Mouse (Mus musculus): ENCODE results near the gene Cd300lb.

Cd300lb gene

DNA sequence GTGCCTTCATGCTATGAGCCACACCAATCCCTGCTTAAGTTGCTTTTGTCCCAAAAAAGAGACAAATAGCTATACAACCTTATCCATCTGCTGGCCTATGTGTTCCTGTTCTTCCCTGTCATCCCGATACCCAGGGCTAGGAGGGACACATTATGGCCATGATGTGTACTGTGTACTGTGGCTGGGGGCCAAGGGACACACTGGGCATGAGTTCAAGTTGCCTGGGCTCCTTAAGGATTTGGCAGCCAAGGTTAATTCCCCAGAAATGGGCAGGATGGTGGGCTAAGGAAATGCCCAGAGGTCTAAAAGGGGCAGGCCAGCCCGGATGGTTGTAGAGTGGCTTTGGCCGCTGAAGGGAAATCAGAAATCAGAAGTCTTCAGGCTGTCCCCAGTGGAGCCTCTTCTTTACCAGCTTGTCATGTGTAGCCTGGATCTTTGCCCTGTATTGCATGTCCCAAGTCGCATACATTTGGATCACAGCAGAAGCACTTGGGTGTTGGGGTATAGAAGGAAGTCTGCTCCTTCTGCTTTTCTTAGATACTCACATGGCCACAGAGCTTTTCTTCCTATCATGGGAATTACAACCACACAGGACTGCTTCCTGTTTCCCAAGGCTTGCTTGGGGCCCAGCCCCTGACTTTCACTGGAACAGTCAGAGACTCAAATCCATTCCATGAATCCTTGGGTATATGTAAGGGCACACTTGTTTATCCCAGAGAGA lies 49.6 kb downstream of the Cd300lb start:
- CTCF ChIA-PET, result interaction anchor here (0.6 to 2.0 kb wide), 3 partner anchors 28 to 1787 kb away, joined by 4 to 5 read pairs (median 4); no protein-coding TSS in a partner anchor

DNA sequence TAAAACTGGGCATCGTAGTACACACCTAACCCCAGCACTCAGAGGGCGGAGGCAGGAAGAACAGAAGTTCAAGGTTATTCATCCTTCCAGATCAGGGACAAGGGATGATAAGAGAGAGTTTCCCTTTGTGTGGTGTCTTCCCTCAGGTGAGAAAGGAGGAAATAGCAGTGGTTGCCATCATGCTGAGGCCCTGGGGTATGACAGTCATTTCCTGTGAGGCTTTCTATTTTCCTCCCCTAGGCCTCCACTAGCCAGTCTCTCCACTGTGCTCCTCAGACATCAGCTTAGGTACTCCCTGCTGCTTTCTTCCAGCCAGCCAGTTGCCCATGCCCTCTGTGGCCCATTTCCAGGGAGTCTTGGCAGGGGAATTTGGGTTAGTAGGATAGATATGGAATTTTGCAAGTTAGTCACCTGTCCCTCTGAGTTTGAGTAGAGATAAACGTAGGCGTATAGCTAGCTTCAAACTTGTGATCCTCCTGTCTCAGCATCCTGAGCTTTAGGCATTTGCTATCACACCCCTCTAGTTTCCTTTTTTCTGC lies 50.9 kb downstream of the Cd300lb start:
- CTCF ChIA-PET, result interaction anchor here (0.8 to 1.6 kb wide), 2 partner anchors 17 to 26 kb away, joined by 3 read pairs; no protein-coding TSS in a partner anchor

DNA sequence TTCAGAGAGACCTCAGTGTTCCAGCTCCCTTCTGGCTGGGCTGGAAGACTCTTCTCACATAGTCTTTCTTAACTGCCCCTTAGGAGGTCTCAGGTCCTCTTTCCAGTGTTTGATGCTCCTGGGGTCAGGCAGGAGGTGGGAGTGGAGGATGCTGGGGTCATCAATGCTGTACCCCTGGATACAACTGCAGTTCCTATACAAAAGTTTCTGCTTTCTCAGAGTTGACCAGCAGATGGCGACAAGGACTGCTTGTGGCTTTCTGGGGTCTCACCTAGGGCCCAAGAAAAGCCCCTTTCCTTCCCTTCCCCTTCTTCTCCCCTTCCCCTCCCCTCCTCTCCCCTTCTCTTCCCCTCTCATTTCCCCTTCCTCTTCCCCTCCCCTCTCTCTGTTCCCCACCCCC lies 53.6 kb downstream of the Cd300lb start:
- CTCF ChIA-PET, result no interaction called here

DNA sequence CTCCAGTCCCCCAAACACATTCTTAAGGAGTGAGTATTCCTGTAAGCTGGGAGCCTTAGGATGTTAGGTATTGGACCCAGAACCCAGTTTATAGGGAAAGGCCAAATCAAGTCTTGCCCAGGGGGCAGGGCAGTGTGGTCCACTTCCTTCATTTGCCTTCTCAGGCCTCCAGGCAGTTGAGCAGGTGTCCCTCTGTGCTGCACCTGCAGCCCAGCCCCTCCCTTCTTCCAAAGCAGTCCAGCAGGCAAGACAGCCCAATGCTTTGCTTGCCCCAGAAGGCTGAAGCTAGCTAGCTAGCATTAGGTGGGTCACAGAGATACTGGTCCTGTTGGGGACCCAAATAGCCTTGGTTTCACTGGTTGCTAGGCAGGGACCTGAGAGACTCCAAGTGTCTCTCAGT lies 54.0 kb downstream of the Cd300lb start:
- CTCF ChIA-PET, result interaction anchor here (0.6 kb wide), 1 partner anchor 1313 kb away, joined by 3 read pairs; no protein-coding TSS in a partner anchor

DNA sequence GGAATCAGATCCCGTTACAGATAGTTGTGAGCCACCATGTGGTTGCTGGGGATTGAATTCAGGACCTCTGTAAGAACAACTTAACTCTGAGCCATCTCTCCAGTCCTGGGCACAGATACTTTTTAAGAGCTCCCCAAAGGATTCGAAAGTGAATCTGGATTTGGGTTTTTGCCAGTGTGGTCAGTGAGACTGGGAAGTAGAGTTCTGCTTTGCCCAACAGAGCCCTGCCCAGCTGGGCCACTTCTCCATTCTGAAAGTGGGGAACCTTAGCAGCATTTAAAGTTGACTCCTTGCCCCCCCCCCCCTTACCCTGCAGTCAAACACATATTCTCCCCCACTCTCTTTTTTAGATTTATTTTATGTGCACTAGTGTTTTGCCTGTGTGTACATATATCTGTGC lies 54.5 kb downstream of the Cd300lb start:
- CTCF ChIA-PET, result interaction anchor here (0.6 kb wide), 1 partner anchor 1312 kb away, joined by 3 read pairs; no protein-coding TSS in a partner anchor

DNA sequence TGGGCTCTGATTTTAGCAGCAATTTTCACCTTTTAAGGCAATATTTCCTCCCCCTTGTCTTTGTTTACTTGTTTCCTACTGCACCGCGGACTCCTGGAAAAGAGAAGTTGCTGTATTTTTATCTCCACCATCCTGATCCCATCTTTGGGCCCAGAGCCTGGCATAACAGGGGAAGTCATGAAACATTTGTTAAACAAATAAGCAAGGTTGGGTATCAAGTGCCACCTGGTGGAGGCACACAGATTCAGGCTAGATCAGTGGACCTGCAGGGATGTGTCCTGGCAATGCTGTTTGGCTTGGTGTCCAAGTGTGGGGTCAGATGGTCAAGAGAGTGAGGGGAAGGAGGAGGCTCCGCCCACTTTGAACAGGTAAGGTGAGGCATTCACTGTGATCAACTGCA lies 57.0 kb downstream of the Cd300lb start:
- CTCF ChIA-PET, result interaction anchor here (1.1 to 1.4 kb wide), 2 partner anchors 45 to 210 kb away, joined by 4 to 5 read pairs; no protein-coding TSS in a partner anchor

DNA sequence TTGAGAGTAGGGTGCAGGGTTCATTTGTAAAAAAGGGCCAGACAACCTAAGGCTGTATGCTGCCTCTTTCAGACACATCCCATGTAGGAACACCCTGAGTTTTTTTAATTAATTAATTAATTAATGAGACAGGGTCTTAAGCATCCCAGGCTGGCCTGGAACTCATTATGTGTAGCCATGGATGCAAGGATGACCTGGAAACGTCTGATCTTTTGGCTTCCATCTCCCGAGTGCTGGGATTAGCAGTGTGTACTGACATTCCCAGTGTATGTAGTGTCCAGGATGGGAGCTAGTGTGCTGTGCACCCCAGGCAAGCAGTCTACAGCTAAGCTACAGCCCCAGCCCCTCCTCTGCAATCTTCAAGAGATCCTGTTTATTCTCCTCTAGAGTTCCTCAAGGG lies 57.6 kb downstream of the Cd300lb start:
- CTCF ChIA-PET, result no interaction called here

DNA sequence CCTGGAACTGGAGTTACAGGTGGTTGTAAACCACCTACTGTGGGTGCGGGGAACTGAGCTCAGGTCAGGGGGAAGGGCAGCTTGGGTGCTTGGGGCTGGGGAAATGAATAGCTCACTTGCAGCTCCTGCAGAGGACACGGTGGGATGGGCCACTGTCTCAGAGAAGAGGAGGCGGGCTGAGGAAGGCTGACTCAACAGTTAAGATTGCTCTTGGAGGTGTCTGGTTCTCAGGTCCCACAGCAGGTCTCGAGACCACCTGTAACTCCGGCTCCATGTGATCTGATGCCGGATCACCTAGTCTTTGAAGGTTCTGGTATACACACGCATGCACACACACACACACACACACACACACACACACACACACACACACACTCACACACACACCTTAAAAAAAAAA lies 58.0 kb downstream of the Cd300lb start:
- CTCF ChIA-PET, result no interaction called here

DNA sequence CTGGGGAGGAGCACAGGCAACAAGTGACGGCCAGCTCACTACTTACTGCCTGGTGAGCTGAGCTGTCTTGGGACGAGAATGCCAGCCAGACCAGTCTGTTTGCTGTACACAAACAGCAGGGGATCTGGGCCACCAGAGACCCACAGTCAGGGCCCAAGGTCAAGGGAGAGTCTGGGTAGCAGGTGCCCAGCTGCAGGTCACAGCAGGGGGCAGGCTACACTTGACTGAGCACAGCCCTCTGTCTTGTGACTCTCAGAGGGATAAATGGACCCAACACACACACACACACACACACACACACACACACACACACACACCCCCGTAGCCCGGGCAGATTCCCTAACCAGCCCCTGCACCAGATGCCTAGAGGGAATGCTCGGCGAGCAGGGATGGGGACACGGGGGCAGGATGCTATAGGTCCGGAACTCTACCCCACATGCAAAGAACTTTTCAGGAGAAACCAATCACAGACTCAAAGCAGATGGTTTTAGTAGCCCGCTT lies 58.8 kb downstream of the Cd300lb start:
- CTCF ChIA-PET, result no interaction called here

DNA sequence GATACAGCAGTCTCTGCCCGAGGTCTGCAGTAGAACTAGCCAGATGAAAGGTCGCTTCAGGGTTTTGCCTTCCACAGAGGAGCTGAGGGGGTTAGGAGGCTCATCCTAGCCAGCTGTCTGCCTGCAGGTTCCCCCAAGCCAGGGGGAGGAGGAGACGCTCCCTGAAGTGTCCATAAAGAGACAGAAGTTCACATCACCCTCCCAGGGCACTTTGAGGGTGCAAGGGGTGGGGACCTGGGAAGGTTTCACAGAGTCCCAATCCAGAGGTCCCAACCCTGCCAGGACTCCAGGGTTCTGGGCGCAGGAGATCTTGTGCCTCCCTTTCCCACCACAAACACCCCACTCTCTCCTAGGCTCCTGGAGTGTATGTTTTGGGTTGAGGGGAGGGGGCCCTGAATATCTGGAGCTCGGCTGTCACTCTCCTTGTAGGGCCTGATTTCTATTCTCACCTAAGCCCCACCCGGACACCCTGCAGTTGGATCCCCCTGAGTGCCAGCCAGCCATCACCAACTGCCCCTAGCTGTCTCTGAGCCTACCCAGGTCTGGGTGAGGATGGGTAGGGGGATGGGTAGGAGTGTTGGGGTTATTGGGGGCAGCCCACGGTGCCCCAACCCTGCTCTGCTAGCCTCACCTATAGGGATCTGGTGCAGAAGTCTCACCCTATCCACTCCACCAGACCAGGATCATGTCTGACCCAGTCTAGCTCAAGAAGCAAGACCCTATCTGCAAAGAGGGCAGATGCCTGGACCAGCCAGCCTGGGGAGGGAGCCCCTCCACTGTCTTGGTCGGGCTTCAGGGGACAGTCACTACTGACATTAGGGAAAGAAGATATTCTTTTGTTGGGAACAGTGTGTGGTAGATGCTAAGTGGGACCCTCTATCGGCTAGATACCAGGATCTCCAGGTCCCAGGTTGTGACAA lies 59.7 kb downstream of the Cd300lb start:
- CTCF ChIA-PET, result no interaction called here

DNA sequence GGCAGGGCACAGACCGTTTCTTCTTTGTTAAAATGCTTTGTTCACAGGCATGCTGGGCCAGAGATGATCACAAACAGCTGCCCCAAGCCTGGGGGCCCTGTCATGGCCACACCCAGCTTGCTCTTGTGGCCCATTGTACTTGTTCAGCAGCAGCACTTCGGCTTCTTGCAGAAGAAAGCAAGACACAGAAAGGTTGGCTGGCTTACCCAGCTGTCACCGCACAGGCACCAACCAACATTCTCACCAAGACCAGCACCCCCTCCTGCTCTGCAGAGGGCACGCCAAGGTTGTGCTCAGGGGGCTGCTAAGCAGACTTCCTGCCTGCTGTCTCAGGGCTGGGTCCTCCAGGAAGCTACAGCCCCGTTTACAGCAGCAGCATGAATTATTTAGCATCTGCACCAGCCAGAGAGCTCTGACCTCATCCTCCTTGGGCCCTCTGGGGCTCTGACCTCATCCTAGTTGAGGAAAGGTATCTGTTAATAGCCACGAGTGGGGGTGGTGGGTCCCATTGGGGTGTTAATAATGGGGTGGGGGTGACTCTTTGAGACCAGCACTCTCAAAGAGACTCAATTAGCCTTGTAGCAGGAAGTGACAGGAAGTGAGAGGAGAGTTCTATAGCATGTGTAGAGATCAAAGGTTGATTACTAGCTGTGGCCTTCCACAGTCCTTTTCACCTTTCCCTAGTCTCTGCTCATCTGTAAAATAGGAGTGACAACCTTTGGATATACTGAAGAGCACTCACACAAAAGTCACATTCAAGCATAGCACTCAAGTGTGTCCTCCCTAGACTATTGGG lies 61.0 kb downstream of the Cd300lb start:
- CTCF ChIA-PET, result interaction anchor here (0.9 kb wide), 1 partner anchor 15 kb away, joined by 3 read pairs; no protein-coding TSS in a partner anchor
